Mouse (Mus musculus) hindbrain, embryonic 15.5 days (tissue): Measurements from ENCODE around the gene Cradd. TPM values are rescaled to one million over a fixed set of nuclear protein-coding genes. Genes with fewer than 3 reads are reported as not detected.

Experiments used
- ATAC-seq: fragments of 200-750 bp; cut with Nextera tagmentation; 2 replicates; pipeline ENCODE4 v1.8.0; 2017; ENCODE audit warnings: low read depth, moderate number of reproducible peaks, moderate TSS enrichment; ENCODE audit not compliant: low FRiP score
- H3K27ac ChIP-seq: fragments of 300-500 bp; sonication (generic); replicated peaks from 2 replicates; pipeline ENCODE4 v1.5.1; 2015; ENCODE audit warnings: mild to moderate bottlenecking, inconsistent platforms
- H3K27me3 ChIP-seq: fragments of 300-500 bp; sonication (generic); 2 replicates; pipeline ENCODE4 v1.6.1; 2015; ENCODE audit warnings: control low read depth, inconsistent platforms
- H3K36me3 ChIP-seq: fragments of 300-500 bp; sonication (generic); 2 replicates; pipeline ENCODE4 v1.6.1; 2015; ENCODE audit warnings: control low read depth, inconsistent platforms
- H3K4me1 ChIP-seq: fragments of 300-500 bp; sonication (generic); replicated peaks from 2 replicates; pipeline ENCODE4 v1.6.1; 2015; ENCODE audit warnings: control low read depth, inconsistent platforms
- H3K4me2 ChIP-seq: fragments of 300-500 bp; sonication (generic); 2 replicates; pipeline ENCODE4 v1.6.1; 2015; ENCODE audit warnings: moderate library complexity, mild to moderate bottlenecking, inconsistent platforms
- H3K4me3 ChIP-seq: fragments of 300-500 bp; sonication (generic); 2 replicates; pipeline ENCODE4 v1.5.1; 2015; ENCODE audit warnings: mild to moderate bottlenecking, inconsistent platforms
- H3K9ac ChIP-seq: fragments of 300-500 bp; sonication (generic); 2 replicates; pipeline ENCODE4 v1.6.1; 2015; ENCODE audit warnings: inconsistent platforms
- H3K9me3 ChIP-seq: fragments of 300-500 bp; sonication (generic); 2 replicates; pipeline ENCODE4 v1.6.1; 2016; ENCODE audit warnings: control low read depth, inconsistent platforms
- WGBS: fragments of 180-500 bp; shearing (Covaris S2); methylation state at CpG from one replicate; pipeline ENCODE4 v1.1.7; 2015; 5-methylcytosine and 5-hydroxymethylcytosine counted together
- polyA plus RNA-seq: library from polyadenylated mRNA; unstranded; fragments of >200 nt; fragmentation: Nextera tagmentation; extraction: Ambion mirVana; gene quantifications from 2 replicates; pipeline ENCODE4 v1.2.1, GENCODE M21; 2015

Cradd gene
- polyA plus RNA-seq, 1 experiment from 2014 or later = 9.4 TPM

GRCm38 (mm10) chr10:95299010-95299807, 24.7 kb downstream of the Cradd start:
- no peak for ATAC-seq
- Histone ChIP-seq H3K27ac (no peak overlapping the region), H3K36me3 (no peaks in the 10 kb centered on the region), H3K4me3 (no peak overlapping the region), H3K27me3 (no peaks in the 10 kb centered on the region), H3K4me1 (peaks cover 13% of the 10 kb centered on the region), H3K9ac (no peak overlapping the region), H3K9me3 (no peaks in the 10 kb centered on the region), H3K4me2 (no peak overlapping the region)
- 87% methylated on average over 18 of the region's 18 CpGs for WGBS

- H3K9ac ChIP-seq = no peak overlapping the region
- H3K4me2 ChIP-seq = no peak overlapping the region
- H3K4me1 ChIP-seq = peaks cover 13% of the 10 kb centered on the region
- no peak for ATAC-seq
- no peak overlapping the region for H3K4me3 ChIP-seq
- H3K36me3 ChIP-seq = no peaks in the 10 kb centered on the region
- no peak overlapping the region for H3K27ac ChIP-seq
- no peaks in the 10 kb centered on the region for H3K9me3 ChIP-seq
- 76% methylated on average over 6 of the region's 6 CpGs for WGBS
- H3K27me3 ChIP-seq = no peaks in the 10 kb centered on the region
Measured at GRCm38 (mm10) chr10:95298504-95298903, 25.4 kb downstream of the Cradd start.

GRCm38 (mm10) chr10:95297690-95298104, 26.2 kb downstream of the Cradd start:
- 47% methylated on average over 9 of the region's 9 CpGs for WGBS
- H3K4me3 ChIP-seq = no peak overlapping the region
- no peaks in the 10 kb centered on the region for H3K9me3 ChIP-seq
- no peak overlapping the region for H3K27ac ChIP-seq
- H3K4me1 ChIP-seq = peaks cover 13% of the 10 kb centered on the region
- no peak for ATAC-seq
- H3K4me2 ChIP-seq = no peak overlapping the region
- no peaks in the 10 kb centered on the region for H3K36me3 ChIP-seq
- no peaks in the 10 kb centered on the region for H3K27me3 ChIP-seq
- H3K9ac ChIP-seq = no peak overlapping the region

GRCm38 (mm10) chr10:95297024-95297423, 26.9 kb downstream of the Cradd start:
- ATAC-seq = no peak
- Histone ChIP-seq H3K4me2 (no peak overlapping the region), H3K4me3 (no peak overlapping the region), H3K9me3 (no peaks in the 10 kb centered on the region), H3K27ac (no peak overlapping the region), H3K36me3 (no peaks in the 10 kb centered on the region), H3K9ac (no peak overlapping the region), H3K27me3 (no peaks in the 10 kb centered on the region), H3K4me1 (peaks cover 11% of the 10 kb centered on the region)
- WGBS = 70% methylated on average over 11 of the region's 11 CpGs

- H3K4me3 ChIP-seq = no peak overlapping the region
- peaks cover 10% of the 10 kb centered on the region for H3K4me1 ChIP-seq
- no peaks in the 10 kb centered on the region for H3K9me3 ChIP-seq
- no peak overlapping the region for H3K27ac ChIP-seq
- H3K4me2 ChIP-seq = no peak overlapping the region
- no peaks in the 10 kb centered on the region for H3K27me3 ChIP-seq
- no peak overlapping the region for H3K9ac ChIP-seq
- no peaks in the 10 kb centered on the region for H3K36me3 ChIP-seq
- no peak for ATAC-seq
- WGBS = 95% methylated on average over 8 of the region's 8 CpGs
Measured at GRCm38 (mm10) chr10:95293261-95293660, 30.7 kb downstream of the Cradd start.

- Histone ChIP-seq H3K4me3 (no peak overlapping the region), H3K27ac (no peak overlapping the region), H3K36me3 (no peaks in the 10 kb centered on the region), H3K4me1 (peaks cover 4% of the 10 kb centered on the region; the same call in 1 of the 2 replicates), H3K27me3 (no peaks in the 10 kb centered on the region), H3K4me2 (no peak overlapping the region), H3K9ac (no peak overlapping the region), H3K9me3 (no peaks in the 10 kb centered on the region)
- ATAC-seq = no peak
- 93% methylated on average over 5 of the region's 5 CpGs for WGBS
Measured at GRCm38 (mm10) chr10:95292269-95292668, 31.7 kb downstream of the Cradd start.

- 86% methylated on average over 13 of the region's 13 CpGs for WGBS
- ATAC-seq = no peak
- Histone ChIP-seq H3K4me1 (peaks cover under 1% of the 10 kb centered on the region; the same call in 1 of the 2 replicates), H3K4me2 (no peak overlapping the region), H3K9me3 (no peaks in the 10 kb centered on the region), H3K27me3 (no peaks in the 10 kb centered on the region), H3K36me3 (no peaks in the 10 kb centered on the region), H3K4me3 (no peak overlapping the region), H3K9ac (no peak overlapping the region), H3K27ac (no peak overlapping the region)
Measured at GRCm38 (mm10) chr10:95291133-95291876, 32.6 kb downstream of the Cradd start.

GRCm38 (mm10) chr10:95289819-95290218, 34.1 kb downstream of the Cradd start:
- WGBS = 91% methylated on average over 8 of the region's 8 CpGs
- no peak overlapping the region for H3K9ac ChIP-seq
- H3K4me3 ChIP-seq = no peak overlapping the region
- ATAC-seq = no peak
- no peaks in the 10 kb centered on the region for H3K4me1 ChIP-seq
- H3K9me3 ChIP-seq = no peaks in the 10 kb centered on the region
- no peak overlapping the region for H3K27ac ChIP-seq
- H3K4me2 ChIP-seq = no peak overlapping the region
- no peaks in the 10 kb centered on the region for H3K27me3 ChIP-seq
- no peaks in the 10 kb centered on the region for H3K36me3 ChIP-seq

GRCm38 (mm10) chr10:95288206-95288605, 35.7 kb downstream of the Cradd start:
- Histone ChIP-seq H3K4me2 (no peak overlapping the region), H3K9me3 (no peaks in the 10 kb centered on the region), H3K27me3 (no peaks in the 10 kb centered on the region), H3K4me1 (no peaks in the 10 kb centered on the region), H3K36me3 (no peaks in the 10 kb centered on the region), H3K9ac (no peak overlapping the region), H3K27ac (no peak overlapping the region), H3K4me3 (no peak overlapping the region)
- ATAC-seq = no peak
- 61% methylated on average over 4 of the region's 4 CpGs for WGBS

GRCm38 (mm10) chr10:95287351-95287750, 36.6 kb downstream of the Cradd start:
- no peak overlapping the region for H3K4me3 ChIP-seq
- H3K9ac ChIP-seq = no peak overlapping the region
- ATAC-seq = no peak
- no peak overlapping the region for H3K27ac ChIP-seq
- no peaks in the 10 kb centered on the region for H3K36me3 ChIP-seq
- no peaks in the 10 kb centered on the region for H3K9me3 ChIP-seq
- H3K4me1 ChIP-seq = no peaks in the 10 kb centered on the region
- 86% methylated on average over 8 of the region's 8 CpGs for WGBS
- H3K27me3 ChIP-seq = no peaks in the 10 kb centered on the region
- no peak overlapping the region for H3K4me2 ChIP-seq

- no peaks in the 10 kb centered on the region for H3K4me1 ChIP-seq
- no peaks in the 10 kb centered on the region for H3K27me3 ChIP-seq
- no peak overlapping the region for H3K4me2 ChIP-seq
- no peak for ATAC-seq
- no peak overlapping the region for H3K4me3 ChIP-seq
- H3K9ac ChIP-seq = no peak overlapping the region
- H3K9me3 ChIP-seq = no peaks in the 10 kb centered on the region
- H3K27ac ChIP-seq = no peak overlapping the region
- 92% methylated on average over 12 of the region's 12 CpGs for WGBS
- H3K36me3 ChIP-seq = no peaks in the 10 kb centered on the region
Measured at GRCm38 (mm10) chr10:95283434-95283833, 40.5 kb downstream of the Cradd start.

GRCm38 (mm10) chr10:95281996-95282395, 41.9 kb downstream of the Cradd start:
- Histone ChIP-seq H3K4me3 (no peak overlapping the region), H3K36me3 (no peaks in the 10 kb centered on the region), H3K9me3 (no peaks in the 10 kb centered on the region), H3K4me1 (no peaks in the 10 kb centered on the region), H3K27me3 (no peaks in the 10 kb centered on the region), H3K9ac (no peak overlapping the region), H3K4me2 (no peak overlapping the region), H3K27ac (no peak overlapping the region)
- 91% methylated on average over 3 of the region's 3 CpGs for WGBS
- no peak for ATAC-seq
